Mouse (Mus musculus): ENCODE results near the gene Rps15. TPM values are rescaled to one million over a fixed set of nuclear protein-coding genes. Genes with fewer than 3 reads are reported as not detected.
A peak's percentile ranks its signal among the peaks of the same experiment; 100 is the strongest.

Rps15 gene
- total RNA-seq, 1 experiment from 2014 or later, result 2,831 TPM

DNA sequence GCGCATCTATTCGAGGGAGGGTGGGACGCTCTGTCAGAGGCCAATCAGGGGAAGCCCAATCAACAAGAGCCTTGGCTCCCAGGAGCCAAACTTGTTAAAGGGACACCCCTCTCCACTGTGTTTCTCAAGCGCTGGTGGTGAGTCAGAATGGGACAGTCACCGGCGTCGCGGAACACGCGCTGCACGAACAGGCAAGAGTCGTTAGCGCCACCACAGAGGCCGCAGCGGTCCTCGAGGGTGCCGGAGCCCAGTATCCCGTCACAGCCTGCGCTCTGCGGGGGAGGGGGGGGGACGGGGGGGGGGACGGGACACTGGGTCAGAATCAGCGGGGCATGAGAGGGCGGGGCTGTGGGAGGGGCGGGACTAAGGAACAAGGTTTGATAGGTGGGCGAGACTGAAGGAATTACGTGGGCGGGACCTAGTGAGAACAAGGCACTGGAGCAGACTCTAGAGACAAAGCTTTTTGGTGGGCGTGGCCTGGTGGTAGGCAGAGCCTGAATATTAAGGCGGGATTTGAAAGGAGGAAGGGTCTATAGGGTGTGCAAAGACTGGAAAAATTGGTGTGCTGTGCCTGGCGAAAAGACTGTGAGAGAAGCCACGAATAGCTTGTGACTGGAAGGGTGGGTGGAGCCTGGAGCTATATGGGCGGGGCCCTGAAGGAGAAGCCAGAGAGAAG, 50.6 kb downstream of the Rps15 start:
- ATAC-seq (replicated peaks in 1 of 2; ENCODE audit: insufficient read depth in 1 of 2, low FRiP score in 2 of 2, low TSS enrichment in 1 of 2, low read depth in 1 of 2, poor library complexity in 2 of 2, severe bottlenecking in 2 of 2), result peak; percentile 19 to 29; a peak in 2 of 4 replicates

DNA sequence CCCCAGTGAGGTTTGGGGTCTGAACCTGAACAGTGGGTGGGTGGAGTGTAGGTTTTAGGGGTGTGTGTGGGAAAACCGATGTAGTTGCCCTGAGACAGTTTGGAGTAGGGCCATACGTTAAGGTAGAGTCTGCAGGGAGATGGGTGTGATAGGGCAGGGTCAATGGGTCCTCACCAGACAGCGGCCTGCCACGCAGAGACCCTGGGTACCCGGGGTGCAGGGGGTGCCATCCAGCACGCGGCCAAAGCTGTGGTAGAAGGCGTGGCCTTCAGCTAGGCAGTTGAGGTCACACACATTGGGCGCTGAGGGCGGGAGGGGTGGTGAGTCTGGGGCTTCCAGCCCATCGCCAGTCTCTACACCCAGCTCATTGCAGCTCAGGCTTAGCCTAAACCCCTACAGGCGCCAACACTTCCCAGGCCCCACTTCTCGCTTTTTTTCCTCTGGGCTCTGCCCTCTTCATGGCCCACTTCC, 51.2 kb downstream of the Rps15 start:
- ATAC-seq (replicated peaks in 1 of 2; ENCODE audit: insufficient read depth in 1 of 2, low FRiP score in 2 of 2, low TSS enrichment in 1 of 2, low read depth in 1 of 2, poor library complexity in 2 of 2, severe bottlenecking in 2 of 2), result no peak

Other genes starting within 250 kb of the Rps15 start
- gene Gpx4, start 245.3 kb upstream of the Rps15 start, total RNA-seq (2017), result 306 and 388 TPM in 2 replicates
- 26.4 and 32.1 TPM in 2 replicates for gene Sbno2, start 186.9 kb upstream of the Rps15 start, total RNA-seq (2017)
- 106 and 153 TPM in 2 replicates for gene Stk11, start 176.7 kb upstream of the Rps15 start, total RNA-seq (2017)
- gene Atp5d, start 153.8 kb upstream of the Rps15 start, total RNA-seq (2017), result 27.9 and 29.8 TPM in 2 replicates
- 2.2 and 2.4 TPM in 2 replicates for gene Cbarp, start 151.6 kb upstream of the Rps15 start, total RNA-seq (2017)
- 19.4 and 20.2 TPM in 2 replicates for gene Midn, start 144.2 kb upstream of the Rps15 start, total RNA-seq (2017)
- gene Cirbp, start 126.5 kb upstream of the Rps15 start, total RNA-seq (2017), result 93.6 and 143 TPM in 2 replicates
- gene 1600002K03Rik, start 119.5 kb upstream of the Rps15 start, total RNA-seq (2017), result 9.1 and 26.2 TPM in 2 replicates
- gene Efna2, start 113.0 kb upstream of the Rps15 start, total RNA-seq (2017), result not detected in 2 replicates
- 43.0 and 47.5 TPM in 2 replicates for gene Mum1, start 66.0 kb upstream of the Rps15 start, total RNA-seq (2017)
- 79.6 and 101 TPM in 2 replicates for gene Ndufs7, start 43.3 kb upstream of the Rps15 start, total RNA-seq (2017)
- gene Gamt, start 31.4 kb upstream of the Rps15 start, total RNA-seq (2017), result 0.81 and 1.8 TPM in 2 replicates
- 150 and 329 TPM in 2 replicates for gene Dazap1, start 31.0 kb upstream of the Rps15 start, total RNA-seq (2017)
- gene Apc2, start 3.5 kb downstream of the Rps15 start, total RNA-seq (2017), result 0.30 and 0.75 TPM in 2 replicates
- 8.5 and 17.6 TPM in 2 replicates for gene 2310011J03Rik, start 28.1 kb downstream of the Rps15 start, total RNA-seq (2017)
- gene Pcsk4, start 37.0 kb downstream of the Rps15 start, total RNA-seq (2017), result 2.9 and 3.1 TPM in 2 replicates
- 2.1 and 2.9 TPM in 2 replicates for gene Reep6, start 37.5 kb downstream of the Rps15 start, total RNA-seq (2017)
- gene Adamtsl5, start 56.0 kb downstream of the Rps15 start, total RNA-seq (2017), result 0.25 and 0.40 TPM in 2 replicates
- not detected in 2 replicates for gene Plk5, start 64.0 kb downstream of the Rps15 start, total RNA-seq (2017)
- 8.8 and 9.9 TPM in 2 replicates for gene Mex3d, start 95.2 kb downstream of the Rps15 start, total RNA-seq (2017)
- gene Mbd3, start 107.1 kb downstream of the Rps15 start, total RNA-seq (2017), result 40.6 and 89.6 TPM in 2 replicates
- 94.4 and 127 TPM in 2 replicates for gene Uqcr11, start 114.4 kb downstream of the Rps15 start, total RNA-seq (2017)
- 52.6 and 54.4 TPM in 2 replicates for gene Tcf3, start 141.2 kb downstream of the Rps15 start, total RNA-seq (2017)
- not detected in 2 replicates for gene Onecut3, start 202.4 kb downstream of the Rps15 start, total RNA-seq (2017)
- gene Atp8b3, start 246.7 kb downstream of the Rps15 start, total RNA-seq (2017), result not detected in 2 replicates